Mouse (Mus musculus) thymus, adult 2 months (tissue): ENCODE results near the gene Psd4. TPM values are rescaled to one million over a fixed set of nuclear protein-coding genes. Genes with fewer than 3 reads are reported as not detected.
A peak's percentile ranks its signal among the peaks of the same experiment; 100 is the strongest.

ENCODE experiments used
- DNase-seq: peaks from one replicate; pipeline ENCODE4 v3.0.0; 2021
- H3K27ac ChIP-seq: fragments of 200-500 bp; 2 replicates; pipeline ENCODE4 v1.5.1; 2012; ENCODE audit warnings: low read length, control low read depth; ENCODE audit not compliant: control insufficient read depth, insufficient read depth
- H3K27me3 ChIP-seq: fragments of 200-500 bp; 2 replicates; pipeline ENCODE4 v1.6.1; 2012; ENCODE audit warnings: mild to moderate bottlenecking, low read length, moderate library complexity, mixed read lengths; ENCODE audit not compliant: control insufficient read depth, insufficient read depth
- H3K36me3 ChIP-seq: fragments of 200-500 bp; 2 replicates; pipeline ENCODE4 v1.6.1; 2012; ENCODE audit warnings: mild to moderate bottlenecking, low read length, moderate library complexity; ENCODE audit not compliant: control insufficient read depth, insufficient read depth
- H3K4me1 ChIP-seq: fragments of 200-500 bp; replicated peaks from 2 replicates; pipeline ENCODE4 v1.6.1; 2012; ENCODE audit warnings: low read length; ENCODE audit not compliant: control insufficient read depth, insufficient read depth
- H3K4me3 ChIP-seq: fragments of 200-500 bp; 2 replicates; pipeline ENCODE4 v1.5.1; 2012; ENCODE audit warnings: mild to moderate bottlenecking, low read length, control low read depth, moderate library complexity; ENCODE audit not compliant: control insufficient read depth, insufficient read depth
- CTCF ChIP-seq: fragments of 200-500 bp; IDR thresholded peaks from 2 replicates; pipeline ENCODE4 v1.5.1; 2012; ENCODE audit warnings: mild to moderate bottlenecking, control low read depth, low read length, moderate library complexity, borderline replicate concordance; ENCODE audit not compliant: control insufficient read depth, poor library complexity, insufficient read depth; ENCODE audit errors: extremely low read depth
- POLR2A ChIP-seq: fragments of 200-500 bp; IDR thresholded peaks from 2 replicates; pipeline ENCODE4 v1.6.1; 2012; ENCODE audit warnings: mild to moderate bottlenecking, low read length, control low read depth, moderate library complexity; ENCODE audit not compliant: control insufficient read depth, poor library complexity, insufficient read depth; ENCODE audit errors: extremely low read depth
- WGBS: fragments of 180-500 bp; shearing (Covaris S2); methylation state at CpG from one replicate; pipeline ENCODE4 v1.1.7; 2018; 5-methylcytosine and 5-hydroxymethylcytosine counted together
- polyA plus RNA-seq: library from polyadenylated mRNA; depleted of rRNA; stranded (reverse); fragments of >200 nt; gene quantifications from 2 replicates; pipeline ENCODE4 v1.2.3, GENCODE M21; 2012; rRNA removed

The Psd4 gene
- 87.7 and 95.6 TPM in 2 replicates for polyA plus RNA-seq

GRCm38 (mm10) chr2:24367030-24367894 lies at the start of gene Psd4:
Gene Psd4 (plus strand): TSS chr2:24367580.
- DNase-seq = peak; percentile 49
- Histone ChIP-seq H3K4me3 (peak within 1 kb of the TSS; percentile 48), H3K36me3 (no peaks in the 10 kb centered on the region), H3K4me1 (peaks cover 10% of the 10 kb centered on the region), H3K27ac (no peak within 1 kb of the TSS), H3K27me3 (no peaks in the 10 kb centered on the region)
- TF ChIP-seq POLR2A = no peak
- TF ChIP-seq CTCF = no peak
- 2% methylated on average over 47 of the region's 47 CpGs for WGBS

GRCm38 (mm10) chr2:24317919-24318598 lies 49.3 kb upstream of the Psd4 start:
- H3K4me3 ChIP-seq = no peak overlapping the region
- H3K27me3 ChIP-seq = no peaks in the 10 kb centered on the region
- H3K4me1 ChIP-seq = no peaks in the 10 kb centered on the region
- no peaks in the 10 kb centered on the region for H3K36me3 ChIP-seq
- DNase-seq = no peak
- 74% methylated on average over 4 of the region's 4 CpGs for WGBS
- TF ChIP-seq POLR2A (no peak), CTCF (no peak)
- H3K27ac ChIP-seq = no peak overlapping the region

- Histone ChIP-seq H3K36me3 (no peaks in the 10 kb centered on the region), H3K4me3 (no peak overlapping the region), H3K27me3 (no peaks in the 10 kb centered on the region), H3K27ac (no peak overlapping the region), H3K4me1 (0 out of 2 replicates have a peak, but pooled peaks cover 2% of the 10 kb centered on the region)
- no peak for TF ChIP-seq POLR2A
- TF ChIP-seq CTCF = no peak
- DNase-seq = no peak
- WGBS = 37% methylated on average over 3 of the region's 3 CpGs
Measured at GRCm38 (mm10) chr2:24335333-24335732, 32.0 kb upstream of the Psd4 start.

- Histone ChIP-seq H3K4me1 (0 out of 2 replicates have a peak, but pooled peaks cover 2% of the 10 kb centered on the region), H3K4me3 (no peak within 1 kb of the TSS), H3K36me3 (no peaks in the 10 kb centered on the region), H3K27ac (no peak within 1 kb of the TSS), H3K27me3 (no peaks in the 10 kb centered on the region)
- no peak for DNase-seq
- 94% methylated on average over 2 of the region's 2 CpGs for WGBS
- TF ChIP-seq CTCF = no peak
Measured at GRCm38 (mm10) chr2:24336545-24336944, 30.8 kb upstream of the Psd4 start, which contains the start of gene Il1rn. Gene Il1rn (plus strand): TSS chr2:24336853.

- no peak for DNase-seq
- Histone ChIP-seq H3K4me3 (no peak overlapping the region), H3K36me3 (no peaks in the 10 kb centered on the region), H3K27me3 (no peaks in the 10 kb centered on the region), H3K4me1 (no peaks in the 10 kb centered on the region), H3K27ac (no peak overlapping the region)
- WGBS = 71% methylated on average over 3 of the region's 3 CpGs
- TF ChIP-seq POLR2A = no peak
- no peak for TF ChIP-seq CTCF
Measured at GRCm38 (mm10) chr2:24341395-24341885, 25.9 kb upstream of the Psd4 start.

- TF ChIP-seq POLR2A (no peak), CTCF (no peak)
- H3K4me3 ChIP-seq = no peak overlapping the region
- 90% methylated on average over 4 of the region's 4 CpGs for WGBS
- H3K27ac ChIP-seq = no peak overlapping the region
- H3K36me3 ChIP-seq = no peaks in the 10 kb centered on the region
- no peaks in the 10 kb centered on the region for H3K27me3 ChIP-seq
- no peak for DNase-seq
- H3K4me1 ChIP-seq = no peaks in the 10 kb centered on the region
Measured at GRCm38 (mm10) chr2:24344619-24345018, 22.8 kb upstream of the Psd4 start.
